Mouse (Mus musculus): ENCODE measurements at regions not wholly inside any gene's neighbourhood (a gene's known extent, or its start where the extent isn't known, plus 50 kb on each side); places are given as distances from the start of the nearest gene placed in this dataset.

DNA sequence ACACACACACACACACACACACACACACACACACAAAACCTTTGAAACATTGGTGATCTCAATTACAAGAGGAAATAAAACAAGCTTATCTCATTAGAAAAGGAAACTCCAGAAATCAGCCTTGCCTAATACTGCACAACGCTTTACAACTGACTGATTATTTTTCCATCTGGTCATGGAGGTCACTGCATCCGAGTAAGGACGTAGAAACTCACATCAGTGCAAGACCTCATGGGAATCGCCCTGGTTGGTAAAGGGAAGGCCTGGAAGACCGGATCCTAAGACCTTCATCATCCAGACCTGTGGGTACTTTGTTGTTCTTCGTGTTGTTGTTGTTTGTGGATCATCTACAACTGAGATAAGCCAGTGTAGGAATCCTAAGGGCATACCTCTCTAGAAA lies 77.8 kb upstream of the Sestd1 start:
- DNase-seq = no peak

GRCm38 (mm10) chr2:77356798-77357197 lies 76.4 kb upstream of the Sestd1 start:
- no peak for DNase-seq

GRCm38 (mm10) chr2:77351987-77352628 lies 71.7 kb upstream of the Sestd1 start:
- DNase-seq = no peak

GRCm38 (mm10) chr2:77347027-77347426 lies 66.6 kb upstream of the Sestd1 start:
- DNase-seq = no peak

DNA sequence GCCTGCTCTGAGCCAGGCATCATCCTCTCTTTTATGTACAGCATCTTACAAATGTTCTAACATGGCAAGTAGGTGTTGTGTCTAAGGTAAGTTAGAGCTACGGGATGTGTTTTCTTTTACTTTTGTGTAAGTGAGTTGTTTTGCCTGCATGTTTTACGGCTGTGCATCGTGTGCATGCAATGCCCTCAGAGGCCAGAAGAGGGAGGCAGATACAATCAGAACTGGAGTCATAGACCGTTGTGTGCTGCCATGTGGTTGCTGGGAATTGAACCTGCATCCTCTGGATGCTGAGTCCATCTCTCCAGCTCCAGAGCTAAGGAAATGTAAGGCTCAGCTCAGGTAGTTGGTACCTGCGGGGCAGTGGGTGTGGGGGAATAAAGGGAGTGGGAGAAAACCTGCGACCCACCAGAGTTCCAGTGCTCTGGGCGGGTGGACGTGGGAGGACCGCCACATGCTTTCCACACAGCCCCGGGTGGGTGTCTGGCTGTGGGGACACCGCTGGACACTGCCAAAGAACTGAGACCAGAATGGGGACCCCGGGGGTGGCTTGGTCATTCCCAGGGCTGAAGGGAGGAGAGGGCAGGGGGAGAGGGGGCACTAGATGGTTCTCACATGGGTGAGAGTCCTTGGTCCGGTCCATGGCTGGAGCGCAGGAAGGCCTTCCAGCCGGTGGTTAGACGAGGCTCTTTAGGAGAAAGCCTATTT lies 63.5 kb upstream of the Sestd1 start:
- DNase-seq = peak; percentile 18

DNA sequence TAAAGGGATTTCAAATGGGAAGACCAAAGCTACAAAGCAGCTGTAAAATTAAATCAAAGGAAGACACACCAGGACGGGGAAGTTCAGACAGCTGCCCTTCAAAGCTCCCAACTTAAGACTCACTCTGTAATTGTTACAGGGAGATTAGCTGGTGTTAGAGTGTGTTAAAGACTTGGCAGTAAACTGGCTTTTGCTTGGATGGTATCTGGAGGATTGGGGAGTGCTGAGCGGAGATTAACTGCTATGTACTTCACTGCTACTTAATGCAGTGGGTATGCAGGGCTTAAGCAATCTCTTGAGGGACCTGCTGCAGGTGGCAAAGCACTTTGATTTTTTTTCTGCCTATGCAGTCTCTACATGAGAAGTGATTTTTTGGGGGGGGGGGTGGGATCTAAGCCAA lies 62.0 kb upstream of the Sestd1 start:
- peak; percentile 15 for DNase-seq

DNA sequence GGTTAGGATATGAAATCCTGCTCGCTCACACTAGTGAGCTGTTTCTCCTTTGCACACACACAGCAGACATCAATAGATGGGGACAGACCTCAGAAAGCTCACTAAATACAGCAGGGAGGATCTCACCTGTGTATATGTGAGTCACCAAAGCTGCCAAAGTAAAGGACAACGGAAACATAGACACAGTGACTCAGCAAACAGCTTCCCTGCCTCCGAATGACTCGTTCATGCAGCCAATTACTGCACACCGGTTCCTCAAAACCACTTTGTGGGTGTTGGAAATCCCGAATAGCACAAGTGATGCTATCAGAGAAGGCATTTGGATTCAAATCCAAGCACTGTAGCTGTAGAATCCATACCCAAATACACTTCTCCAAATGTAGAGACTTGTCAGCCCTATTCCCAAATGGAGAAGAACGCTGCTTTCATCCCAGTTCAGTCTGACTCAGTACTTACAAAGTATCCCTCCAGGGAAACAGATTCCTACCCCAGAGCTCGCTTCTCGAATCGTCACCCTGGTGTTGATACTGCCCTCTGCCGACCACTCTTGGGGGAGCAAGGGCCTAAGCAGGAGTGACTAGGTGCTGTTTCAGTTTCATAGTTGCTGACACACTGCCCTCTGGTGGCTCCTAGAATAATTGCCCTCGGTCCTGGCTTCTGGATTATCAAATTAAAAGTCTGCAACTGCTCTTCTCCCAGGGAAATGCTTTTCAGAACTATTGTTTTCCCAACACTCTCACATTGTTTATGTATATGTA lies 61.4 kb upstream of the Sestd1 start:
- DNase-seq = peak; percentile 98

DNA sequence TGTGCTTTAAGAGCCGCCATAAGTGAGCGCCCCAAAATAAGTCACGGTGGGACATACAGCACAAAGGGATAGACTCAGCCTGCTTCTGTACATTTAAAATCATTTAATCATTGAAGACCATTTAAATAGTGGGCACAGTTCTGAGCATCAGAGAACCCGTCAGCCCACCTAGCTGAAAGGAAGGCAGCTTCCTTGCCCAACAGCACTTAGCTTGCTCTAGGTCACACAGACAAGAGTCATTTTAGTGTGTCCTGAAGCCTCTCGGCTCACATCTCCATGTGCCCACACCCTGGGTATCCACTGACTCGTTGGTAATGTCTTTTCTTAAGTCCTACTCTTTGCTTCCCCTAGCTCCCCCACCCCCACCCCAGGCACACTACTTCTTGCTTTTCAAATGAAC lies 59.7 kb upstream of the Sestd1 start:
- DNase-seq = no peak

GRCm38 (mm10) chr2:77337786-77338406 lies 57.5 kb upstream of the Sestd1 start:
- no peak for DNase-seq

DNA sequence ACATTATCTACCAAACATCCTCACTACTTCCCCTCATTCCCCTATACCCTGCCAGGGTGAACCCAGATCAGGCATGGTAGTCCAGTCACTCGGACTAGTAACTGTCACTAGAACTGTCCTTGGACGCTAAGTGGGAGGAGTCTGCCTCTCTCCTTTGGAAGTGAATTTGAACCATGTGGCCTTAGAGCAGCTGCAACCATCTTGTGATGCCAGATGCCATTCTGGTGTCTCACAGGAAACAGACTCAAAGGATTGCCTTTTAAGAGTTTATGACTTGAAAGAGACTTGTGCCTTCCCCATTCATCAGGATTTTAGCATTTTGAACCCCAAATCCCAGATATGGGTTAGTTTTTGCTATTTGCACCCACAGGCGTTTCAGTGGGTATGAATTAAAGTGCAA lies 56.9 kb upstream of the Sestd1 start:
- DNase-seq = no peak

- no peak for DNase-seq
Observed at GRCm38 (mm10) chr2:77336810-77337209, 56.4 kb upstream of the Sestd1 start.

- no peak for DNase-seq
Observed at GRCm38 (mm10) chr2:77334706-77335105, 54.3 kb upstream of the Sestd1 start.

DNA sequence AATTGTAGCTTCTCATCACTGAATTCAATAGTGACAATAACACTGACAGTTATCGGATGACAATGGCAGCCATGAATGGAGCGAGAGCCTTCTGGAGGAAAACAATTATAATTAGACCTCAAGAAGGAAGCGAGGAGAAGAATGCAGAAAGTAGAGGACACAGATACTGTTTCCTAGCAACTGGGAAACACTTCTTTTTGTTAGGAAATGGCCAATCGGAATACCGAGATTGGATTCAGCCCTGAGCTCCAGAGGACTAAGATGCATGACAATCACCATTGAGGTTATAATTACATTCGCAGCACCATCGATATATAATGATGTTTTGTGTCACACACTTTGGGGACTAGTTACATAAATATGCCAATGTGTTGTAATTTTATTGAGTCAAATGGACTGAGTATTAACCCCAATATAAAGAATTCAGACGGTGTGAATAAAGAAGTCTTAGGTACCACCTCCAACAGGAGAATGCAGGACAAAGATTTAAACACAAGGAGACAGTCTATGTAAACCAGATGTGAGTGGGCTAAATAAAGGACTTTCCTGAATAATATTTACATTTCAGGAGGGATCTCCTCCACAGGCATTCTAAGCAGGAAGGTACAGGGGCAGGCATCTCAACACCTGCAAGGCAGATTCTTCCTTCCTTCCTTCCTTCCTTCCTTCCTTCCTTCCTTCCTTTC lies 53.1 kb upstream of the Sestd1 start:
- DNase-seq = no peak

All from kidney, adult 9 months (tissue).